Mouse (Mus musculus): Measurements from ENCODE around the gene Sorl1.

Sorl1 gene

DNA sequence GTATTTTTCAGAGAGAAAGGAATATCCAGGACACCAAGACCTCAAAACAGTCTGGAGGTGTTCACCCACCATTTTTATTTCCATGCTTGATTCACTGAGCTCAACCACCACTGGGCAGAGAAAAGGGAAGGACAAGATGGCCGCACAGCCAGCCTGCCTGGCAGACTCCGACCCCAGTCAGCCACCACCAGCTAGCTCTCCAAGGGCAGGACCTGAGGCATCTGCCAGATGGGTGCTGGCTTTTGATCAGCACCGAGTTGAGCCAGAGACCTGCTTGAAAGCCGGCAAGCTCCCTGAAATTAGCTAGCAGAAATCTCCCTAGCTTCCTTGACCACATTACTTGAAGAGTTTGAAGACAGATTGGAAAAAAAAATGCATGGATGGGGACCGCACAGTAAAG, 174.6 kb downstream of the Sorl1 start:
- no peak for DNase-seq

DNA sequence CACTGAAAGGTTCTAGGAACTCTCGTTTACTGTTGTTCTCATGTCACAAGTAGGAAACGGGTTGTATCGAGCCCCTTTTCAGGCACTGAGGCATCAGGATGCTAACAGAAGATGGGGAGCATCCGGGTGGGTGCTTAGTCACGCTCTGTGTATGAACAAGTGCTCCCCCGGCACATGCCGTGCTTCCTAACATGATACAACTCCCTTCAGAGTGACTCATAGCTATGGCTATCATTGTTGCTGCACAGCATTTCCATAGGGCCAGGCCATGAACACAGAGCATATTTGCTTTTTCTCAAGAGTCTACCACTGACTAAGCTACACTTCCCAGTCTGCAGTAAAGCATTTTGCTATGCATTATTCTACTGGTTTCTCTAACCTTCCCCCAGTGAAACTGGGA, 179.1 kb downstream of the Sorl1 start:
- DNase-seq = no peak

DNA sequence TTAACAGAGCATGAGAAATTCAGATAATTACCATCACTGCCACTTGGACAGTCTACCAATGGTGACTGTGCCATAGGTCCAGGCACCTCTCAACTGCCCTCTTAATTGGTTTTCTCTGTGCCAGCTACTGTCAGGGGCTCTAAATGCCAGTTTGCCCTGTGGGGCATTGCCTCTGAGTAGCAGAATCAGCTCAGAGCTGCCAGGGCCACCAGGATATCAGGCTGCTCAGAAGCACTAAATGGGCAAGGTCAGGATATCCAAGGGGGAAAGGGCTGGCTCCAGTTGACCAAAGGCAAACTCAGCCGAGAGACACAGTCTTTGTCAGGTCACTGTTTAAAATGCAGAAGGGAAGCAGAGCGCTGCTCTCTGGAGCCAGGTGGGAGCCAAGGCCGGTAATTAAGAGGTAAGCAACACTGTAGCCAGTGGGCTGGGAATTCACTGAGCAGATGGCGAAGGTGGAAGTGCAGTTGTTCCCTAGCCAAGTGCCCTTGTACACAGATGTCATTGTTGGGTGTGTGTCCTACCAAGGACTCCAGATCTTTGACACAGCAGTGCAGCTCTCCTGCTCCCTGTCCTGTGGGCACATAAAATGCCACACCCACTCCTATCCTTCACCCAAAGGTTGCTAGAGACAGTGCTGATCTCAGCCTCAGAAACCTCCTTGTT, 181.0 kb downstream of the Sorl1 start:
- DNase-seq = no peak

DNA sequence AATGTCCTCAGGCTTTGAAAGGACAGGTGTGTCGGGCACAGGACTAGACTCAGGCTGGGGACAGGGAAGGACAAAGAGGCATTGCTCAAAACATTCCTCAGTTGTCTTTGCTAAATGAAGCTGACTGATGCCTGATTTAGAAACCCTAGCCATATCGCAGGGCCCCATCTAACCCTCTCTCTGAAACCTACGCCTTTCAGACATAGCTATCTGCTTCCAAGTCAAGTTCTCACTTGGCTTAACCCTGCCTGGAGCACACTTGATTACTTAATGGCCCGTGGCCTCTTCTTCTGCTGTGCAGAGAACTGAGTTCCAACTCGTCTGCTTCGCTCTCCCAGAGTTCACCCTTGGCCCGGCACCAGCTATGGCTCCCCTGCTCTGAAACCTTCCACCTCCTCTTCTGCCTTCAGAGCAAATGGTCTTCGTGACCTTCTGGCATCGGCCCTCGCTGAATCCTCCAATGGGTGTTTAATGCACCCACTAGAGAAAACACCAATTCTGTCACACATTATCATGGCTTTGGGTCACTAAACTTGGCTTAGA, 183.7 kb downstream of the Sorl1 start:
- DNase-seq = no peak

DNA sequence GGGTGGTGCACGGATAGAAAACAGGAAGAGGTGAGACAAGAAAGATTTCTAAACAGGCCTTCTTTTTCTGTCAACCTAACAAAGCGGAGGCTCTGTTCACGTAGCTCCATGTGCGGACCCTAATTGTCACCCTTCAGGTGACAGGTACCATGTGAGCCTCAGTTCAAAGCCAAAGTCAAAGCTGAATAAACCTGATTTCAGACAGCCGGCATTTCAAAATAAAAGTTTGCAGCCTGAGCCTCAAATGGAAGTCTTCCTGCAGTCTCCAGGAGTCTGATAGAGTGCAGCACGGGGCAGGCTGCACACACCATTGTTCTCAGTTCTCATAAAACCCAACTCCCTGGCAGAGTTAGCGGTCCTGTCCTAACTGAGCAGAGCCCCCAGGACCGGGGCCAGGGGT, 185.6 kb downstream of the Sorl1 start:
- no peak for DNase-seq

DNA sequence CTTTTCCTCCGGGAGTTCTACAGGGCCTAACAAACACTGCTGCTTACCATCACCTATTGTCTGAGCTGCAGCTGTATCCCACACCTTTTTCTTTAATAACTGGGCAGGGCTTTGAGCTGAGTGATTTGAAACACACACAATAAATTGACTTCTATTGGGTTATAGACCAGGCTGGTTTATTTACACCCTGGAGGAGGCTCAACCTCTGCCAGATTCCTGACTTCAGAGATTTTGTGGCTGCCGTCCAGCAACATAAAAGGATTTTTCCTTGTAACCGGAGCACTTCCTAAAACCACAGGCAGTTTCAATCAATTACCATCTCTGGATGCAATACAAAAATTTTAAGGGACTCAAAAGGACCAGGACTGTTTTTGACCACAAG, 186.1 kb downstream of the Sorl1 start:
- DNase-seq = no peak

DNA sequence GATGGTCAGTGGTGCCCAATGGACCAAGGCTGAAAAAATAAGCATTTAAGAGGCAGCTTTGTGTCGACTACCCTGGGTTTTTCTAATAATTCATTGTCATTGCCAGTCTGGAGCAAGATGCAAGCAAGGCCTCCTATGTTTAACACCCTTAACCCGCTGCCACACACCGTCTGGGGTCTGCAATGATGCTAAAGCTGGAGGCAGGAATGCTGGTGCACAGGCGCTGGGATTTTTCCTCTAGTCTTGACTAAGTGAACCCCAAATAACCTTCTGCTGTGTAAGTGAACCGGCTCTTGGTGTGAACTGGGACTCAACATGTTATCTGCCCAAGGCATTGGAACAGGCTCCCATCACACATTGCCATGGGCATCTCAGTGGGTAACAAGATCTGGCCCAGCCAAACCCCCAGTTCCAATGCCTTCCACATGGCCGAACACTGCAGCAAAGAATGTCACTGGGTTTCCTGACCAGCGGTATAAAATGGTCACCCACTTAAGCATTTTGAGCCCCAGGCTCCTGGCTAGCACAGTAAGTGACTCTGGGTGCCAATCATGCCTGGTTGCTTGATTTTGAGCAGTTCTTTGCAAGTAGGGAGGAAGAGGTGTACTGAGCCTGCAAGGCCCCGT, 186.6 kb downstream of the Sorl1 start:
- no peak for DNase-seq

DNA sequence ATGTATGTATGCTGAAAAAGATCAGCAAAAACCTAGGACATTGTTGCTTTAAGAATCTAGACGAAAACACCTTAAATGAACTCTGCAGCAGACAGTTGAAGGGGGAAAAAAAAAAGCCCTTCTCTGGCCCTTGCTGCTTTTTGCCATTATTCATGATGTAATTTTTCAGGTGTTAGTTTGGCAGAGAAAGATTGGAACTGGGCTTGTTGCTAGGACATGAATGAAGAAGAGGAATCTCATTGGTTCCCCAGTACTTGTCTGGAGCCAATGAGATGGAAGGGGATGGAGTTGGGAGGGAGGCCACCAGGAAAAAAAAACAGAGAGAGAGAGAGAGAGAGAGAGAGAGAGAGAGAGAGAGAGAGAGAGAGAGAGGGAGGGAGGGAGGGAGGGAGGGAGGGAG, 187.5 kb downstream of the Sorl1 start:
- no peak for DNase-seq

DNA sequence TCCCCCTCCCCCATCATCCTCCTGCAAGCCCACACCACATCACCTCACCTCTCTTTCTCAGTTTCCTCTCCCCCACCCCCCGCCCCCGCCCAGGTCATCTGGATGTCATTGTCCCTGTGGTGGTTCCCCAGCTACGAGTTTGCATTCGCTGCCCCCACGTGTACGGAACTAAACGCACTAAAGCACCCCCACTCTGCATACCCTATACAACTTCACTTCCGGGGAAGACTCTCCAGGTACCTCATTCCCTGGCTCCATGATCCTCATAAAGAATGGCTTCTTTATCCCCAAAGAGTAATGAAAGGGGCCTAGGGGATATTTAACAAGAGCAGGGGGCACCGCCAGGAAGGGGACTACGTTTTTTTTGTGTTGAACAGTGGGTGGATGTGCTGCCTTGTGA, 188.1 kb downstream of the Sorl1 start:
- DNase-seq = no peak

DNA sequence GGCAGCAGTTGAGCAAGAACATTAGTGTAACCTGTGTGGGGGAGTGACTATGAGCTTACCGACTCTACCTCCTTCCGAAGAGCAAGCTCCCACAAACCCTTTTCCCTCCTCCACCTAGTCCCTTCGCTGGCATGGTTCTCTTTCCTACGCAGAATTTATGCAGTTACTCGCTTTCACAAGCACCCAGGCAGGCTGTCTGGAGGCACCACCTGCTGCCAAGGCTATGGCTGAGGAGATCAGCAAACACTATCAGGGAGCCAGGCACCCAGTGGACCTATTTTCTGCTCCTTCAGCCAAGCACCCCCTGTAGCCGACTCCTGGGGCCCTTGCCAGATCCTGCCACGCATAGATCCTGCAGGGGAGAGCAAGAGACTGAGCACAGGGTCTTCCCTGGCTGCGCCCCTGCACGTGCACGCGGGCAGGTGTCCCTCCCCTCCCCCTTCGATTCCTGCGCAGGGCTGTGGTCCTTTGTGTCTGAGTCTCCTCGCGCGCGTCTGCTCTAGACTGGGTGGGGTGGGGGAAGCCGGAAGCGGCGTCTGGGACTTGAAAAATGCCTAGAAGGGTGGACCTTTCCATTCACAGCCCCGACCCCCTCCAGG, 188.6 kb downstream of the Sorl1 start:
- DNase-seq = peak; percentile 69

DNA sequence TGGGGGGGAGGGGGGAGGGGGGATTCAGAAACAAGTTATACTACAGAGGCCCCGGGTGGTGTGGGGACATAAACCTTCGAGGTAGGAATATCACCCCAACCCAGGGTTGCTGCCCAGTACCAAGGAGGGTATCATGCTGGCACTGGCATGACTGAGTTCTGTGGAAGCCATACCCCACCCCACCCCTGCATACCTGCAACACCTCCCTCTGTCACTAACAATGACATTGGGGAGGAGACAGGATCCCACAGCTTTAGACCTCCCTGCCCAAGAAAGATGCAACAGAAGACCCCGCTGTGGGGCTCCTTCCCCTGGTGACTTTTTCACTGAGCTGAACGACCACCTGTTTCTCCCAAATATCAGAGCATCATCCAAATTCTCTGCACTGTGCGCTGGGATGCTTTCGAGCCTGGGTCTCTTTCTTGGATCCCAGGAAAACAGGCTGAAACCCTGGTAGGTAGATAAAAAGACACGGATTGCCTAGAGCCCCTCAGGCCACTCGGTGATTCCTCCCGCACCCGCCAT, 189.2 kb downstream of the Sorl1 start:
- no peak for DNase-seq

DNA sequence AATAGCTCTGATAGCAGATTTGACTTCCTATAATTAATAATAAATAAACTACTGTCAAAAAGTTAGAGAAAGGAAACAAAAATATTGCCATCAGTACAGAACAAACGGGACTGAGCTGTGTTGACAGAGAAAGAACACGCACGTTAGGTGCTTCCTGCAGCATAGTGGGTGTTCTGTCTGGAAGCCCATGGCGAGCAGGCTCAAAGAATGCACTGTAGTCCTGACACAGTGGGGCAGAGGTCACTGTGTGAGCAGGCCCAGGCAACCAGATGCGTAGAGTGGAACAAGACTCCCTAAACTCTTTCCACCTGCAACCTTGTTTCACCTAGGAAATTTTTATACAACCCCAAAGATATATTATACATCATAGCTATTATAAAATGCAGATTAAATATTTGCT, 194.1 kb downstream of the Sorl1 start:
- DNase-seq = no peak

DNA sequence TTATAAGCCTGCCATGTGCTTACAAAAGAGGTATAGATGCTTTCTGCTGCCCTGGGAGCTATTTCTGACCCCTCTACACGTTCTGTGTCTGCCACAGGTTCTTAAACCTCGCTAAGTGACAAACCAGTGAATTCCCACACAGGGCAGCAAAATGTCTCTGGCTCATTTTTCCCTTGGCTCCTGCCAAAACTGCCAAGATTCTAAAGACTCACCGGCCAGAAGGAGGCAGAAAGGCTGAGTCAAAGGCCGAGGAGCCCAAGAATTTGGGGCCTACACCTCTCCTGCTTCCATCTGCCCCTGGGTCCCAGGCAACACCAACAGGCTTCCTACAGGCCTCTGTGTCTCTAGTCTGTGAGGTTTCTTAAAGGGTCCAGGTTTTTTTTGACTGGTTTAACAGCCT, 198.4 kb downstream of the Sorl1 start:
- no peak for DNase-seq

DNA sequence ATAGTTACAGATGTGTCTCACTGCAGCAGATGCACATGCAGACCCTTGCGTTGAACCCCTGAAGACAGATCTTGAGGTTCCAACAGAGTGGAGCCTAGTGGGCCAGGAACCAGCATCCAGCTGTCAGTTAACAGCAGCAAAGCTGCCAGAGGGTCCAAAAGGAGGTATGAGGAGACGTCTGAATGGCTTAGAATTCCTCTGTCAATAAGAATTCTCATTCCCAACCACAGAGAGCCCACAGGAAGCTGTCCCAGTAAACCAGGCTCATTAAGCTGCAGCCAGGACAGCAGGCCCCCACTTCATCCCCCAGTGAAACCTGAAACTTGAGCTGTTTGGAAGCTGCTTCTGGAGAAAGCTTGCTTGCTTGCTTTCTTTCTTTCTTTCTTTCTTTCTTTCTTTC, 200.0 kb downstream of the Sorl1 start:
- no peak for DNase-seq

DNA sequence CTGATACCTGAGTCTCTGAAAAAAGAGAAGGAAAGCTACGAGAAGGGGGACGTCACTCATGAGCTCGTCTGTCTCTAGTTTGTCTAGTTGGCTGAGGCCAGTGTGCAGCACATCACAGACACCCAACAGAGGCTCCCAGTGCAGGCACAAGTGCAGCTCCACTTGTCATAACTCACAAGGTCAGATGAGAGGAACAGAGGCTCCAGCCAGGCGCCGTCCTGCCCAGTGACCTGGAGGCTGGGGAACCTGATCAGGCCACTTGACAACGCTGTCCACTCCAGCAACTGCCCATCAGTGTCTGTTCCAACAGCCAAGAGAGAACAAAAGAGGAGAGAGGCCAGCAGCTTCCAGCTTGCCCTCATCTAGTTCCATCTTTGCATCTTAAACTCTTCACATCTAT, 201.7 kb downstream of the Sorl1 start:
- DNase-seq = no peak

DNA sequence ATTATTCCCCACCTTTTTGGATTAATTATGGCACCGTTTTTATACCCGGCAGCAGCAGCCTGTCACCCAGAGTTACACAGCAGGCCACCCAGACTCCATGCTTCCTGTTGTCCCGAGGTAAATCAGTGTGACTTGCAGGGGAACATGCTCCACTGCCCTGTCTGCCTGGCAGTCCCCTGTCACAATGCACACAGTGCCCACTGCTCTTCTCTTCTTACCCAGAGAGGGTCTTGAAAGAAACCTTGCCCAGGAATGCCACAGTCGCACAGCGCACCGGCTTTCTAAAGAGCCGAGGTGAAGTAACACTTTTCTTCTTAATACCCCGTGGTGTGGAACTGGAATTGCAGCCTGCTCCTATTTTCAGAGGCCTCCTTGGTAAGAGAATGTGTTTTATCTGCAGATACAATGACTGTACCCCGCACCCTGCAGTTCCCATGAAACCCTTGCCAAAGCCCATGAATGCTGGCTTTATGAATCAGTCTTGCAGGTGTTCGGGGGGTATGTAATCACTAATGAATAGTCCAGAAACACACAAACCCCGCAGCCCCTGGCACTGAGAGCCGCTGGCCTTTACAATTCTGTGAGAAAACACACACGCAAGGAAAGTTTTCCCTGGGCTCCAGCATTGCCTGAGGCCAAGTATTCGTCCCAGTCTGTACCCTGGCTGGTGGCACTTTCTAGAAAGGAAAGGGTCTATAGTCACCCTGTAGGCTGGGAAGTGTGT, 205.3 kb downstream of the Sorl1 start:
- DNase-seq = peak; percentile 22

DNA sequence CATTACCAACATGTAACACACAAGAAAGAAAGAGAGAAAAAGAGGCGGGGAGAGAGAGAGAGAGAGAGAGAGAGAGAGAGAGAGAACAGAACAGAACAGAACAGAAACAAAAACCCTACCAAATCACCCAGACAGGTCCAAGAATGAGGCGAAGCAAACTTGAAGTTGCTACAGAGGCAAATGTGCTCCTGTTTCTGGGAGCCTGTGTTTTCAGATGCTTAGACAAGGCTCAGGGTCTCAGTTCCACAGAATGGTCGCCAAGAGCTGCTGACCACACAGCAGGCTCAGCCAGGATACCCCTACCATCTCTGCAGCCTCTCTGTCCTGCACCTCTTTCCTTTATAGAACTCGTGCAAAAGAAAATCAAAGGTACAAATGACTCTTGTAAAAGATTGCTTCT, 205.9 kb downstream of the Sorl1 start:
- no peak for DNase-seq

DNA sequence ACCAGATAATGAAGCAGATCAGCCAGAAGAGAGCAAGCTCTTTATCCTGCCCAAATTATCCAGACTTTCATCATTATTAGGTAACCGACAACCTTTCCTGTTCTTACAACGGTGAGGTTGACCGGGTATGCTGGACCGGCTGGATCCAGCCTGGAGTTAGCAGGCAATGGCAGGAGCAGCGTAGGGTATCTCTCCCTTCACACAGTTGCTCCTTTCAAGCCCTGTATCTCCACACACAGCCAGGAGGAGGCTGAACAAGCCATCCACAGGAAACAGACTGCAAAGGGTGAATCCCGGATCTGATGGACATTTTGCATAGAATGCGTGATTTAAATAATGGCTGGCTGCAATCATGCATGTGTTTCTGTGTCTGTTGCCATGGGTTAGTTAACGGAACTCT, 208.5 kb downstream of the Sorl1 start:
- no peak for DNase-seq
